Mouse (Mus musculus) forebrain, embryonic 11.5 days (tissue): ENCODE measurements around the gene 3110040M04Rik. TPM values are rescaled to one million over a fixed set of nuclear protein-coding genes. Genes with fewer than 3 reads are reported as not detected.

Source experiments
- ATAC-seq: fragments of 200-750 bp; cut with Nextera tagmentation; replicated peaks from 2 replicates; pipeline ENCODE4 v1.8.0; 2017; ENCODE audit warnings: moderate TSS enrichment; ENCODE audit not compliant: low FRiP score
- DNase-seq: peaks from one replicate; pipeline ENCODE4 v3.0.0-alpha.2; 2017; ENCODE audit warnings: low spot score
- H3K27ac ChIP-seq: fragments of 300-500 bp; sonication (generic); 2 replicates; pipeline ENCODE4 v1.5.1; 2014; ENCODE audit warnings: low read depth, low read length
- H3K27me3 ChIP-seq: fragments of 300-500 bp; sonication (generic); 2 replicates; pipeline ENCODE4 v1.6.1; 2014; ENCODE audit warnings: mild to moderate bottlenecking, low read length, mixed read lengths; ENCODE audit not compliant: control insufficient read depth, insufficient read depth
- H3K36me3 ChIP-seq: fragments of 300-500 bp; sonication (generic); 2 replicates; pipeline ENCODE4 v1.6.1; 2014; ENCODE audit warnings: mild to moderate bottlenecking, low read length, moderate library complexity, mixed read lengths; ENCODE audit not compliant: control insufficient read depth, insufficient read depth
- H3K4me1 ChIP-seq: fragments of 300-500 bp; sonication (generic); replicated peaks from 2 replicates; pipeline ENCODE4 v1.6.1; 2014; ENCODE audit warnings: low read length, mixed read lengths; ENCODE audit not compliant: control insufficient read depth, insufficient read depth
- H3K4me2 ChIP-seq: fragments of 300-500 bp; sonication (generic); 2 replicates; pipeline ENCODE4 v1.6.1; 2014; ENCODE audit warnings: low read depth, mild to moderate bottlenecking, low read length, moderate library complexity, mixed read lengths; ENCODE audit not compliant: severe bottlenecking
- H3K4me3 ChIP-seq: fragments of 300-500 bp; sonication (generic); 2 replicates; pipeline ENCODE4 v1.5.1; 2014; ENCODE audit warnings: low read depth, low read length
- H3K9ac ChIP-seq: fragments of 300-500 bp; sonication (generic); 2 replicates; pipeline ENCODE4 v1.6.1; 2014; ENCODE audit warnings: low read length
- H3K9me3 ChIP-seq: fragments of 300-500 bp; sonication (generic); 2 replicates; pipeline ENCODE4 v1.6.1; 2016; ENCODE audit warnings: low read length, mixed read lengths; ENCODE audit not compliant: control insufficient read depth
- WGBS: fragments of 180-500 bp; shearing (Covaris S2); extraction: QIAGEN DNeasy Blood & Tissue Kit; methylation state at CpG from one replicate; pipeline ENCODE4 v1.1.7; 2014; 5-methylcytosine and 5-hydroxymethylcytosine counted together
- polyA plus RNA-seq: library from polyadenylated mRNA; unstranded; fragments of >200 nt; fragmentation: Nextera tagmentation; extraction: Ambion mirVana; gene quantifications from 2 replicates; pipeline ENCODE4 v1.2.1, GENCODE M21; 2014

3110040M04Rik gene
- polyA plus RNA-seq, 1 experiment from 2014 or later: not detected

GRCm38 (mm10) chr1:151235574-151235973 is 31.7 kb downstream of the 3110040M04Rik start:
- Histone ChIP-seq H3K9me3 (no peaks in the 10 kb centered on the region), H3K27ac (no peak overlapping the region), H3K4me1 (peaks cover 6% of the 10 kb centered on the region; the same call in 1 of the 2 replicates), H3K9ac (no peak overlapping the region), H3K4me2 (no peak overlapping the region), H3K27me3 (no peaks in the 10 kb centered on the region; the same call in 1 of the 2 replicates), H3K36me3 (no peaks in the 10 kb centered on the region), H3K4me3 (no peak overlapping the region)
- DNase-seq (no peak), ATAC-seq (peak; percentile 63)
- WGBS: 7% methylated on average over 2 of the region's 2 CpGs

- 77% methylated on average over 13 of the region's 13 CpGs for WGBS
Measured at GRCm38 (mm10) chr1:151236141-151236930, 32.4 kb downstream of the 3110040M04Rik start.

GRCm38 (mm10) chr1:151237780-151238179 is 33.9 kb downstream of the 3110040M04Rik start:
- H3K4me3 ChIP-seq: no peak overlapping the region
- no peak overlapping the region for H3K4me2 ChIP-seq
- H3K27me3 ChIP-seq: no peaks in the 10 kb centered on the region; the same call in 1 of the 2 replicates
- 80% methylated on average over 3 of the region's 3 CpGs for WGBS
- no peak for ATAC-seq
- DNase-seq: no peak
- H3K36me3 ChIP-seq: no peaks in the 10 kb centered on the region
- H3K27ac ChIP-seq: no peak overlapping the region
- H3K9ac ChIP-seq: no peak overlapping the region
- no peaks in the 10 kb centered on the region for H3K9me3 ChIP-seq
- peaks cover 6% of the 10 kb centered on the region; the same call in 1 of the 2 replicates for H3K4me1 ChIP-seq

More at GRCm38 (mm10) chr1:151236141-151236930, 32.4 kb downstream of the 3110040M04Rik start:
- H3K36me3 ChIP-seq: no peaks in the 10 kb centered on the region
- H3K9me3 ChIP-seq: no peaks in the 10 kb centered on the region
- DNase-seq: no peak
- ATAC-seq: peak; percentile 15; the same call in 1 of the 2 replicates
- no peak overlapping the region for H3K27ac ChIP-seq
- no peak overlapping the region for H3K4me3 ChIP-seq
- H3K4me1 ChIP-seq: peaks cover 6% of the 10 kb centered on the region; the same call in 1 of the 2 replicates
- no peaks in the 10 kb centered on the region; the same call in 1 of the 2 replicates for H3K27me3 ChIP-seq
- no peak overlapping the region for H3K4me2 ChIP-seq
- no peak overlapping the region for H3K9ac ChIP-seq

GRCm38 (mm10) chr1:151243332-151243731 is 39.4 kb downstream of the 3110040M04Rik start:
- WGBS: 88% methylated on average over 4 of the region's 4 CpGs
- no peaks in the 10 kb centered on the region for H3K36me3 ChIP-seq

GRCm38 (mm10) chr1:151244013-151244412 is 40.1 kb downstream of the 3110040M04Rik start:
- Histone ChIP-seq H3K27me3 (no peaks in the 10 kb centered on the region), H3K9me3 (no peaks in the 10 kb centered on the region), H3K4me3 (no peak overlapping the region), H3K4me2 (no peak overlapping the region), H3K4me1 (no peaks in the 10 kb centered on the region), H3K27ac (no peak overlapping the region), H3K36me3 (no peaks in the 10 kb centered on the region), H3K9ac (no peak overlapping the region)
- no peak for DNase-seq
- ATAC-seq: no peak
- 91% methylated on average over 5 of the region's 5 CpGs for WGBS

More at GRCm38 (mm10) chr1:151243332-151243731, 39.4 kb downstream of the 3110040M04Rik start:
- DNase-seq (no peak), ATAC-seq (no peak)
- Histone ChIP-seq H3K9me3 (no peaks in the 10 kb centered on the region), H3K4me2 (no peak overlapping the region), H3K27me3 (no peaks in the 10 kb centered on the region), H3K4me3 (no peak overlapping the region), H3K9ac (no peak overlapping the region), H3K4me1 (no peaks in the 10 kb centered on the region), H3K27ac (no peak overlapping the region)

GRCm38 (mm10) chr1:151244761-151245160 is 40.8 kb downstream of the 3110040M04Rik start:
- ATAC-seq (no peak), DNase-seq (no peak)
- Histone ChIP-seq H3K4me1 (no peaks in the 10 kb centered on the region), H3K27ac (no peak overlapping the region), H3K9ac (no peak overlapping the region), H3K4me2 (no peak overlapping the region), H3K27me3 (no peaks in the 10 kb centered on the region), H3K9me3 (no peaks in the 10 kb centered on the region), H3K4me3 (no peak overlapping the region), H3K36me3 (no peaks in the 10 kb centered on the region)
- 95% methylated on average over 4 of the region's 4 CpGs for WGBS

- H3K9ac ChIP-seq: no peak overlapping the region
- no peak for ATAC-seq
- H3K9me3 ChIP-seq: no peaks in the 10 kb centered on the region
- 92% methylated on average over 10 of the region's 10 CpGs for WGBS
- no peaks in the 10 kb centered on the region for H3K36me3 ChIP-seq
- H3K4me2 ChIP-seq: no peak overlapping the region
- H3K27me3 ChIP-seq: no peaks in the 10 kb centered on the region
- no peaks in the 10 kb centered on the region for H3K4me1 ChIP-seq
- no peak for DNase-seq
- H3K27ac ChIP-seq: no peak overlapping the region
- no peak overlapping the region for H3K4me3 ChIP-seq
Measured at GRCm38 (mm10) chr1:151245165-151245564, 41.2 kb downstream of the 3110040M04Rik start.

GRCm38 (mm10) chr1:151245846-151246245 is 41.9 kb downstream of the 3110040M04Rik start:
- H3K4me3 ChIP-seq: no peak overlapping the region
- no peak for DNase-seq
- H3K9ac ChIP-seq: no peak overlapping the region
- no peaks in the 10 kb centered on the region for H3K36me3 ChIP-seq
- H3K9me3 ChIP-seq: no peaks in the 10 kb centered on the region
- H3K4me1 ChIP-seq: 0 out of 2 replicates have a peak, but pooled peaks cover 2% of the 10 kb centered on the region
- H3K27me3 ChIP-seq: no peaks in the 10 kb centered on the region
- no peak overlapping the region for H3K4me2 ChIP-seq
- ATAC-seq: 0 out of 2 replicates have a peak, but pooled peaks have one; percentile 4
- no peak overlapping the region for H3K27ac ChIP-seq
- WGBS: 71% methylated on average over 2 of the region's 2 CpGs
